ENCODE assay signal across 18 mouse cellular contexts in the genomic region with DNA sequence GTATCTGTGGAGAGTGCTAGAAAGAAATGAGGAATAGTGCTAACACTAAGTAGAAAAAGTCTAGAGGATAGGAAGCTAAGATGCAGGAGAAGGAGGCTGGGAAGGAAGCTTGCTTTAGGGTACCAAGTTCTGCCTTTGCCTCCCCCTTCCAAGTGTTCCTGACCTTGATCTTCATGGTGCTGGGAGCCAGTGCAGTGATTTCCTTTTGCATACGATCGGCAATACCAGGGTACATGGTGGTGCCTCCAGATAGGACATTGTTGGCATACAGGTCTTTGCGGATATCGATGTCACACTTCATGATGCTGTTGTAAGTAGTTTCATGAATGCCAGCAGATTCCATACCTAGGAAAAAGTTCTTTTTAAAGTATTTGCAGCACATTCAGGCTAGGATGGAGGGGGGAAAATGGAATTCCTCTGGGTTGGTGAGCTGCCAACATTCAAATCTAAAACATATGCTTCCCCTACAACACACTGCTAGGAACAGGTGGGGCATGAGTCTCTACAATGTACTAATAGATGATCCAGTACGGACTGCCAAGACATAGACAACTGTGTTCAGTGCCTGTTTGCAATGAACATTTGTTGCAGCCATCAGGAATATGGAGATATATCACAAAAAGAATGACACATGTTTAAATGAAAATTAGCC. TPM values are rescaled to one million over a fixed set of nuclear protein-coding genes. Genes with fewer than 3 reads are reported as not detected.
A peak's percentile ranks its signal among the peaks of the same experiment; 100 is the strongest.
DNase-seq lines count a peak whose midpoint lies in the region; ATAC-seq and TF ChIP-seq lines count a peak whose summit lies in the region.
"Had no signal": no experiment of that assay in that cellular context is flagged by ENCODE, and none has a peak within 500 bp of the region (broad histone marks: within the 10 kb centered on the region; RNA-seq: fewer than 3 reads in every experiment).

No protein-coding gene starts in this region.

- no peaks in the 10 kb centered on the region for H3K27me3 ChIP-seq in forebrain, embryonic 13.5 days
- no peaks in the 10 kb centered on the region for H3K27me3 ChIP-seq in forebrain, embryonic 10.5 days (ENCODE audit: poor library complexity, severe bottlenecking)
- no peaks in the 10 kb centered on the region for H3K27me3 ChIP-seq in heart, embryonic 14.5 days (ENCODE audit: control insufficient read depth, insufficient read depth, low read length)
- H3K27me3 ChIP-seq in forebrain, embryonic 16.5 days (replicated peaks; ENCODE audit: control insufficient read depth, insufficient read depth, low read length): no peaks in the 10 kb centered on the region
- no peaks in the 10 kb centered on the region for H3K27me3 ChIP-seq in myocyte (ENCODE audit: control insufficient read depth, insufficient read depth, insufficient read length)
- H3K27me3 ChIP-seq in cerebellum, adult 2 months (ENCODE audit: control insufficient read depth, insufficient read depth, low read length): no peaks in the 10 kb centered on the region
- H3K27me3 ChIP-seq: lung, embryonic 15.5 days; midbrain, embryonic 13.5 days had no signal

- no peak for TF ChIP-seq CTCF in cerebellum, adult 2 months (IDR thresholded peaks at IDR 0.05; ENCODE audit: borderline replicate concordance, insufficient read depth, low read depth, low read length)

- H3K4me2 ChIP-seq in forebrain, embryonic 13.5 days: no peak overlapping the region
- peak overlapping the region; percentile 65 for H3K4me2 ChIP-seq in heart, embryonic 14.5 days (ENCODE audit: low read length)
- H3K4me2 ChIP-seq in forebrain, embryonic 16.5 days (ENCODE audit: low read length): no peak overlapping the region
- peak overlapping the region; percentile 68 for H3K4me2 ChIP-seq in myocyte (ENCODE audit: low read depth)
- H3K4me2 ChIP-seq: liver, embryonic 11.5 days; lung, embryonic 15.5 days; midbrain, embryonic 13.5 days had no signal

- WGBS in forebrain, embryonic 13.5 days: 89% methylated on average over 5 of the region's 5 CpGs
- 92% methylated on average over 5 of the region's 5 CpGs for WGBS in forebrain, embryonic 10.5 days
- WGBS in heart, embryonic 14.5 days: 45% methylated on average over 5 of the region's 5 CpGs
- WGBS in forebrain, embryonic 16.5 days: 86% methylated on average over 5 of the region's 5 CpGs
- 68% methylated on average over 5 of the region's 5 CpGs for WGBS in cerebellum, adult 2 months

- H3K4me3 ChIP-seq in forebrain, embryonic 13.5 days: no peak overlapping the region
- H3K4me3 ChIP-seq in forebrain, embryonic 10.5 days: no peak overlapping the region
- peak overlapping the region; percentile 17 to 60 for H3K4me3 ChIP-seq in heart, embryonic 14.5 days (ENCODE audit: control insufficient read depth in 1 of 2, insufficient read depth in 1 of 2, low read depth in 1 of 2, low read length in 2 of 2)
- no peak overlapping the region for H3K4me3 ChIP-seq in forebrain, embryonic 16.5 days (replicated peaks; ENCODE audit: low read length)
- peak overlapping the region; percentile 50 for H3K4me3 ChIP-seq in myocyte
- no peak overlapping the region for H3K4me3 ChIP-seq in cerebellum, adult 2 months (replicated peaks; ENCODE audit: insufficient read depth, low read depth, low read length)
- H3K4me3 ChIP-seq: gastrocnemius, adult 2 months; layer of hippocampus, adult 2 months; lung, embryonic 15.5 days; midbrain, embryonic 13.5 days had no signal

- peak; percentile 33; the same call in 1 of the 2 replicates for ATAC-seq in forebrain, embryonic 13.5 days
- no peak for ATAC-seq in heart, embryonic 14.5 days (ENCODE audit: insufficient number of reproducible peaks, insufficient read depth, low FRiP score, low read depth)
- peak; percentile 88 for ATAC-seq in forebrain, embryonic 16.5 days
- ATAC-seq: midbrain, embryonic 13.5 days had no signal

- H3K9me3 ChIP-seq in forebrain, embryonic 13.5 days (replicated peaks): no peaks in the 10 kb centered on the region
- H3K9me3 ChIP-seq in forebrain, embryonic 10.5 days: no peaks in the 10 kb centered on the region
- H3K9me3 ChIP-seq in heart, embryonic 14.5 days (ENCODE audit: control insufficient read depth, low read length): no peaks in the 10 kb centered on the region
- no peaks in the 10 kb centered on the region for H3K9me3 ChIP-seq in forebrain, embryonic 16.5 days (ENCODE audit: control insufficient read depth, low read length)
- H3K9me3 ChIP-seq: lung, embryonic 15.5 days; midbrain, embryonic 13.5 days had no signal

- H3K79me2 ChIP-seq in myocyte (ENCODE audit: control insufficient read depth, insufficient read depth): no peaks in the 10 kb centered on the region

- intact Hi-C loops in heart, postnatal 10 days (cut with DNase I): no loop called here

- no peaks in the 10 kb centered on the region for H3K4me1 ChIP-seq in forebrain, embryonic 13.5 days
- H3K4me1 ChIP-seq in forebrain, embryonic 10.5 days: peaks cover 4% of the 10 kb centered on the region; the same call in 1 of the 2 replicates
- H3K4me1 ChIP-seq in heart, embryonic 14.5 days (ENCODE audit: control insufficient read depth in 2 of 2, insufficient read depth in 2 of 2, low read length in 2 of 2): peaks cover under 1 to 1% of the 10 kb centered on the region in 2 experiments; a peak in 3 of 4 replicates
- no peaks in the 10 kb centered on the region for H3K4me1 ChIP-seq in forebrain, embryonic 16.5 days (replicated peaks; ENCODE audit: control insufficient read depth, insufficient read depth, low read length)
- H3K4me1 ChIP-seq in cerebellum, adult 2 months (ENCODE audit: control insufficient read depth, insufficient read depth, low read length): no peaks in the 10 kb centered on the region
- H3K4me1 ChIP-seq: lung, embryonic 15.5 days; midbrain, embryonic 13.5 days had no signal

- no peak for TF ChIP-seq POLR2A in myocyte (IDR thresholded peaks at IDR 0.05; ENCODE audit: insufficient read length, low read depth)
- no peak for TF ChIP-seq POLR2A in cerebellum, adult 2 months (IDR thresholded peaks at IDR 0.05; ENCODE audit: borderline replicate concordance, insufficient read depth, low read length)

- H3ac ChIP-seq in myocyte (ENCODE audit: control insufficient read depth, insufficient read length): no peak overlapping the region

- no peak overlapping the region for H3K27ac ChIP-seq in forebrain, embryonic 13.5 days
- no peak overlapping the region for H3K27ac ChIP-seq in forebrain, embryonic 10.5 days
- H3K27ac ChIP-seq in heart, embryonic 14.5 days (replicated peaks in 1 of 2; ENCODE audit: control insufficient read depth in 1 of 2, insufficient read depth in 1 of 2, low read depth in 2 of 2, low read length in 2 of 2): peak overlapping the region; percentile 18 to 99
- H3K27ac ChIP-seq in forebrain, embryonic 16.5 days (ENCODE audit: low read length): no peak overlapping the region
- no peak overlapping the region for H3K27ac ChIP-seq in cerebellum, adult 2 months (ENCODE audit: insufficient read depth, low read length)
- H3K27ac ChIP-seq: gastrocnemius, adult 2 months; layer of hippocampus, adult 2 months; lung, embryonic 15.5 days; midbrain, embryonic 13.5 days had no signal

- no peaks in the 10 kb centered on the region for H3K36me3 ChIP-seq in forebrain, embryonic 13.5 days (ENCODE audit: poor library complexity, severe bottlenecking)
- no peaks in the 10 kb centered on the region for H3K36me3 ChIP-seq in forebrain, embryonic 10.5 days (replicated peaks)
- peaks cover 47% of the 10 kb centered on the region for H3K36me3 ChIP-seq in heart, embryonic 14.5 days (ENCODE audit: control insufficient read depth, insufficient read depth, low read length)
- H3K36me3 ChIP-seq in forebrain, embryonic 16.5 days (ENCODE audit: control insufficient read depth, insufficient read depth): no peaks in the 10 kb centered on the region
- H3K36me3 ChIP-seq in myocyte (ENCODE audit: control insufficient read depth, insufficient read depth): peaks cover 9% of the 10 kb centered on the region
- H3K36me3 ChIP-seq: lung, embryonic 15.5 days; midbrain, embryonic 13.5 days had no signal

- DNase-seq in forebrain, embryonic 10.5 days (ENCODE audit: extremely low spot score, low spot score): no peak
- no peak for DNase-seq in heart, postnatal 10 days
- DNase-seq in cerebellum, adult 2 months: no peak
- no peak for DNase-seq in thymus, postnatal 36 days
- DNase-seq: cerebellum, adult 18-20 months; gastrocnemius, adult 2 months; thymus, postnatal 14 days had no signal

- no peak overlapping the region for H3K9ac ChIP-seq in forebrain, embryonic 13.5 days
- H3K9ac ChIP-seq in heart, embryonic 14.5 days (ENCODE audit: low read length): peak overlapping the region; percentile 95
- no peak overlapping the region for H3K9ac ChIP-seq in forebrain, embryonic 16.5 days (replicated peaks; ENCODE audit: low read depth, low read length)
- H3K9ac ChIP-seq: lung, embryonic 15.5 days; midbrain, embryonic 13.5 days had no signal

TF ChIP-seq in myocyte, 11 proteins besides CTCF, POLR2A, EP300 and RAD21:
- TF ChIP-seq TCF12 (IDR thresholded peaks at IDR 0.05; ENCODE audit: insufficient read depth, poor library complexity, severe bottlenecking) (no peak), POLR2AphosphoS2 (IDR thresholded peaks at IDR 0.05; ENCODE audit: insufficient read length, low read depth) (peak; percentile 57), MYOD1 (IDR thresholded peaks at IDR 0.05; ENCODE audit: control insufficient read depth in 1 of 3, insufficient read length in 2 of 3, low read depth in 2 of 3) (peak in 2 of 3 experiments; percentile 16 to 17), TCF3 (IDR thresholded peaks at IDR 0.05; ENCODE audit: insufficient read length, low read depth) (no peak), SRF (IDR thresholded peaks at IDR 0.05; ENCODE audit: control insufficient read depth, insufficient read length, low read depth) (no peak)

RNA-seq across cellular contexts. Expression of a gene that starts 5.3 kb away (rescaled TPM):
- polyA plus RNA-seq in forebrain, embryonic 13.5 days (2015; fragmentation: Nextera tagmentation; extraction: Ambion mirVana): 2.7 and 38.5 TPM in 2 replicates
- polyA plus RNA-seq in forebrain, embryonic 10.5 days (2016; fragmentation: Nextera tagmentation; extraction: Ambion mirVana): 1.5 and 1.6 TPM in 2 replicates
- polyA plus RNA-seq in heart, embryonic 14.5 days (2014; fragmentation: Nextera tagmentation; extraction: Ambion mirVana): 14,909 and 15,629 TPM in 2 replicates
- total RNA-seq in heart, postnatal 10 days (2021): over 10,000 TPM; 16,623 to 16,697 TPM
- polyA plus RNA-seq in forebrain, embryonic 16.5 days (2015; fragmentation: Nextera tagmentation; extraction: Ambion mirVana): 0.56 and 2.6 TPM in 2 replicates
- polyA plus RNA-seq in myocyte (2012; fragmentation: generic; extraction: Trizol): 2,846 TPM
- not detected in 2 replicates for polyA plus RNA-seq in cerebellum, adult 2 months (2012; rRNA removed)
- total RNA-seq: layer of hippocampus, adult 2 months; left cerebral cortex, postnatal 10 days had no signal

RNA-seq across cellular contexts. Expression of a gene that starts 34.7 kb away (rescaled TPM):
- polyA plus RNA-seq in forebrain, embryonic 13.5 days (2015; fragmentation: Nextera tagmentation; extraction: Ambion mirVana): 2.0 and 3.5 TPM in 2 replicates
- polyA plus RNA-seq in forebrain, embryonic 10.5 days (2016; fragmentation: Nextera tagmentation; extraction: Ambion mirVana): 0.23 and 0.30 TPM in 2 replicates
- not detected in 2 replicates for polyA plus RNA-seq in heart, embryonic 14.5 days (2014; fragmentation: Nextera tagmentation; extraction: Ambion mirVana)
- total RNA-seq in heart, postnatal 10 days (2021): not detected
- 2.7 and 6.6 TPM in 2 replicates for polyA plus RNA-seq in forebrain, embryonic 16.5 days (2015; fragmentation: Nextera tagmentation; extraction: Ambion mirVana)
- not detected for polyA plus RNA-seq in myocyte (2012; fragmentation: generic; extraction: Trizol)
- 12.3 and 12.8 TPM in 2 replicates for polyA plus RNA-seq in cerebellum, adult 2 months (2012; rRNA removed)
- total RNA-seq: gastrocnemius, adult 2 months had no signal
- polyA plus RNA-seq: kidney, embryonic 14.5 days; liver, embryonic 11.5 days; spleen, adult 2 months had no signal

Comparison
In these comparisons a context has a peak if more than half of its experiments do, and no peak if none do; other contexts are left out.
1. H3K27ac ChIP-seq: peak in heart, embryonic 14.5 days (2 of 2); none in forebrain, embryonic 13.5 days (single experiment), forebrain, embryonic 10.5 days (single experiment), forebrain, embryonic 16.5 days (single experiment) and cerebellum, adult 2 months (single experiment).
2. H3K4me2 ChIP-seq: peak in heart, embryonic 14.5 days (single experiment) and myocyte (single experiment); none in forebrain, embryonic 13.5 days (single experiment) and forebrain, embryonic 16.5 days (single experiment).
3. H3K4me3 ChIP-seq: peak in heart, embryonic 14.5 days (2 of 2) and myocyte (single experiment); none in forebrain, embryonic 13.5 days (single experiment), forebrain, embryonic 10.5 days (single experiment), forebrain, embryonic 16.5 days (single experiment) and cerebellum, adult 2 months (single experiment).
4. RNA of a gene that starts 5.3 kb away (polyA plus RNA-seq): 14,909 to 15,629 TPM in heart, embryonic 14.5 days and 2,846 TPM in myocyte (single experiment); 2.7 to 38.5 TPM in forebrain, embryonic 13.5 days, 1.5 to 1.6 TPM in forebrain, embryonic 10.5 days, 0.56 to 2.6 TPM in forebrain, embryonic 16.5 days and not detected in cerebellum, adult 2 months; every median in the first group is over 10 times any median in the second.